Mouse (Mus musculus) kidney, postnatal 0 days (tissue): Measurements from ENCODE around the gene Pdk3. TPM values are rescaled to one million over a fixed set of nuclear protein-coding genes. Genes with fewer than 3 reads are reported as not detected.

Experiments
- ATAC-seq: fragments of 200-750 bp; cut with Nextera tagmentation; replicated peaks from 2 replicates; pipeline ENCODE4 v1.8.0; 2017; ENCODE audit warnings: low read depth, moderate number of reproducible peaks, moderate TSS enrichment, moderate library complexity; ENCODE audit not compliant: low FRiP score
- DNase-seq: peaks from one replicate; pipeline ENCODE4 v3.0.0-alpha.2; 2016; ENCODE audit warnings: low spot score
- H3K27ac ChIP-seq: fragments of 300-500 bp; sonication (generic); 2 replicates; pipeline ENCODE4 v1.5.1; 2014; ENCODE audit warnings: mild to moderate bottlenecking
- H3K27me3 ChIP-seq: fragments of 300-500 bp; sonication (generic); 2 replicates; pipeline ENCODE4 v1.6.1; 2014; ENCODE audit warnings: low read length, mixed read lengths; ENCODE audit not compliant: insufficient read depth
- H3K36me3 ChIP-seq: fragments of 300-500 bp; sonication (generic); 2 replicates; pipeline ENCODE4 v1.6.1; 2014; ENCODE audit warnings: low read length, mixed read lengths; ENCODE audit not compliant: insufficient read depth
- H3K4me1 ChIP-seq: fragments of 300-500 bp; sonication (generic); replicated peaks from 2 replicates; pipeline ENCODE4 v1.6.1; 2014; ENCODE audit warnings: antibody characterized with exemption, low read length, mixed read lengths; ENCODE audit not compliant: insufficient read depth
- H3K4me2 ChIP-seq: fragments of 300-500 bp; sonication (generic); 2 replicates; pipeline ENCODE4 v1.6.1; 2014; ENCODE audit warnings: mild to moderate bottlenecking, low read length, moderate library complexity, mixed read lengths
- H3K4me3 ChIP-seq: fragments of 300-500 bp; sonication (generic); replicated peaks from 2 replicates; pipeline ENCODE4 v1.5.1; 2014; ENCODE audit warnings: low read depth, low read length
- H3K9ac ChIP-seq: fragments of 300-500 bp; sonication (generic); 2 replicates; pipeline ENCODE4 v1.6.1; 2014; ENCODE audit warnings: low read depth, low read length
- H3K9me3 ChIP-seq: fragments of 300-500 bp; sonication (generic); replicated peaks from 2 replicates; pipeline ENCODE4 v1.6.1; 2016; ENCODE audit warnings: low read length, inconsistent platforms, mixed read lengths
- CTCF ChIP-seq: IDR thresholded peaks from 2 replicates; pipeline ENCODE4 v1.5.1; 2016; ENCODE audit warnings: antibody characterized with exemption, low read depth, mild to moderate bottlenecking, moderate library complexity
- WGBS: fragments of 180-500 bp; shearing (Covaris S2); extraction: QIAGEN DNeasy Blood & Tissue Kit; methylation state at CpG from one replicate; pipeline ENCODE4 v1.1.7; 2014; 5-methylcytosine and 5-hydroxymethylcytosine counted together
- polyA plus RNA-seq: library from polyadenylated mRNA; unstranded; fragments of >200 nt; fragmentation: Nextera tagmentation; extraction: Ambion mirVana; gene quantifications from 2 replicates; pipeline ENCODE4 v1.2.1, GENCODE M21; 2015

Gene Pdk3
- polyA plus RNA-seq, 1 experiment from 2014 or later, result 48.9 TPM

DNA sequence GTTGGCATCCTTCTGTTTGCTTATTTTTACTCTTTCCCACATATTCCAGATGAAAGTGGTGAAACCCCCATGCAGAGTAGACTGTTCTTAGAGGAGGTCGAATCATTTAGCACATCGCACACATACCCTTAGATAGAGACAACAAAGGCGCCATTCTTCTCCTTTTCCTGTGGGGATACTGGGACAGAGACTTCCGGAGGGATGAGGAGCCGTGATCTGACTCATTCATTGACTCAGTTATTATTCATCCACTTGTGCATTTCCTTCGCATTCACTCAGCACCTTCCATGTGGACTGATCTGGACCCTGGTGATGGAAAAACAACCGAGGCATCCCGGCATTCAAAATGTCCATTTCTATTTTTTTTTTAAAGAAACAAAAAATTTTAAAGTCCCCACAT lies 101.1 kb downstream of the Pdk3 start:
- H3K27me3 ChIP-seq, result no peaks in the 10 kb centered on the region
- no peak for ATAC-seq
- no peak overlapping the region for H3K27ac ChIP-seq
- H3K9ac ChIP-seq, result no peak overlapping the region
- no peaks in the 10 kb centered on the region for H3K36me3 ChIP-seq
- no peaks in the 10 kb centered on the region for H3K9me3 ChIP-seq
- TF ChIP-seq CTCF, result no peak
- no peaks in the 10 kb centered on the region for H3K4me1 ChIP-seq
- no peak for DNase-seq
- no peak overlapping the region for H3K4me3 ChIP-seq
- WGBS, result 88% methylated on average over 8 of the region's 8 CpGs
- no peak overlapping the region for H3K4me2 ChIP-seq

DNA sequence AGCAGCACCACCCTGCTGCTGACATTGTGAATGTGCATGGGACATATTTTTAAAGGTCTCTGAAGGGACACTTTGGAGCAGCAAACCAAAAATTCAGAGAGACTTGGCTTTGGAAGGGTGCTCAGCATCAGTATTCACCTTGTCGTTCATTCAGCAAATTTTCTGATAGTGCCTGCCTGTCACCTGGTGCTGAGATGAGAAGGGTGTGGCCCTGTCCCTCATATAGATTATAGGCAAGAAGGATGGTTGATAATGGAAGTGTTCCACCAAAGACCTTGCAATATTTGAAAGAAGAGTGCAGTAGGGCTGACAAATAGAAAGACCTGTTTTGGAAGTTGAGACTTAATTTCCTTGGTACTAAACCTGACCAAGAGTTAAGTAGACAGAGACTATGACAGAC lies 102.5 kb downstream of the Pdk3 start:
- 88% methylated on average over 1 of the region's 1 CpGs for WGBS
- H3K4me3 ChIP-seq, result no peak overlapping the region
- no peak for DNase-seq
- no peak overlapping the region for H3K27ac ChIP-seq
- H3K36me3 ChIP-seq, result no peaks in the 10 kb centered on the region
- no peaks in the 10 kb centered on the region for H3K4me1 ChIP-seq
- no peak for TF ChIP-seq CTCF
- H3K4me2 ChIP-seq, result no peak overlapping the region
- ATAC-seq, result no peak
- H3K9me3 ChIP-seq, result no peaks in the 10 kb centered on the region
- H3K27me3 ChIP-seq, result no peaks in the 10 kb centered on the region
- H3K9ac ChIP-seq, result no peak overlapping the region

Other genes starting within 250 kb of the Pdk3 start
- 7.8 and 9.2 TPM in 2 replicates for gene Pola1, start 200.0 kb downstream of the Pdk3 start, polyA plus RNA-seq
- gene Pcyt1b, start 177.3 kb downstream of the Pdk3 start, polyA plus RNA-seq, result 0.29 and 0.31 TPM in 2 replicates
- gene AU015836, start 136.5 kb upstream of the Pdk3 start, polyA plus RNA-seq, result 0.13 and 0.20 TPM in 2 replicates